Mouse (Mus musculus): ENCODE measurements at regions not wholly inside any gene's neighbourhood (a gene's known extent, or its start where the extent isn't known, plus 50 kb on each side); places are given as distances from the start of the nearest gene placed in this dataset.

DNA sequence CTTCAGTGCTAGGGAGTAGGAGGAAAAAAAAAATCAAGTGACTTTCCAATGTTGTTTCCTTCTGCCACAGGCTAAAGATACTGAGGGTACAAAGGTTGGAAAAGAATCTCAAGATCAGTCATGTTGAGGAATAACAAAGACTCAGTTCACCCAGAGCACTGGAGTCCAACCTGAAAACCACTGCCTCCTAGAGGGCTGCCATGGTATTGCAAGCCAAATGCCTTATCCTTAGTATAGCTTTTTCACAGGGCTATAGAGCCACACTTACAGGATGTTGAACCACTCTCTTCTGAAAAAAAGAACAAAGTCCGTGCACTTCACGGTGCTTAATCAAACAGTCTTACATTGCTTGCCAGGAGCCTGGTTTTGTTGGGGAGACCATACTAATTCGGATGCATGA, 139.9 kb upstream of the Srrm4 start:
- Histone ChIP-seq H3K27me3 (ENCODE audit: control insufficient read depth, insufficient read depth, insufficient read length) (no peaks in the 10 kb centered on the region), H3K79me2 (ENCODE audit: control insufficient read depth, insufficient read depth) (no peaks in the 10 kb centered on the region), H3ac (ENCODE audit: control insufficient read depth, insufficient read length) (no peak overlapping the region)

DNA sequence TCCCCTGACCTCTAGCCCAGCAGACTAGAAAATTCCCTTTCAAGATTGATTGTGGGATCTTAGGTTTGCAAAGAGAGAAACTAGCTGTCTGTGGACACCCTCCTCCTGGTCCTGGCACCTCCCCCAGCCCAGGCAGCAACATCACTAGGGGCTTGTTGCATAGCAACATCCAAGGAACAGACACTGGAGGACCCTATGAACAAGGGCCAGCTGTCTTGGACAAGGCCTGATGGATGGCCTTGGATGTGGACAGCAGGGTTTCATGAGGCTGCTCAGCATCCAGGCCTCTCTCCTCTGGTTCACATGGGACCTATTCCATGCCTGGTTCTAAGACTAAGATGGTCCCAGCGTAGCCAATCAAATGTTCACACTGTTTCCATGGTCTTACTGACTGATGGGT, 127.6 kb upstream of the Srrm4 start:
- Histone ChIP-seq H3K27me3 (ENCODE audit: control insufficient read depth, insufficient read depth, insufficient read length) (no peaks in the 10 kb centered on the region), H3ac (ENCODE audit: control insufficient read depth, insufficient read length) (no peak overlapping the region), H3K79me2 (ENCODE audit: control insufficient read depth, insufficient read depth) (no peaks in the 10 kb centered on the region), H3K36me3 (ENCODE audit: control insufficient read depth, insufficient read depth) (no peaks in the 10 kb centered on the region), H3K4me3 (no peak overlapping the region), H3K4me2 (ENCODE audit: low read depth) (no peak overlapping the region)
- TF ChIP-seq MYOG (IDR thresholded peaks at IDR 0.05; ENCODE audit: control insufficient read depth in 1 of 3, insufficient read depth in 1 of 3, insufficient read length in 2 of 3, low read depth in 2 of 3) (no peak), E2F4 (IDR thresholded peaks at IDR 0.05; ENCODE audit: insufficient read depth) (no peak), REST (IDR thresholded peaks at IDR 0.05; ENCODE audit: insufficient read depth, insufficient read length) (no peak), MAX (IDR thresholded peaks at IDR 0.05; ENCODE audit: low read depth) (no peak), MYOD1 (IDR thresholded peaks at IDR 0.05; ENCODE audit: control insufficient read depth in 1 of 3, insufficient read length in 2 of 3, low read depth in 2 of 3) (no peak), POLR2A (IDR thresholded peaks at IDR 0.05; ENCODE audit: insufficient read length, low read depth) (no peak), SRF (IDR thresholded peaks at IDR 0.05; ENCODE audit: control insufficient read depth, insufficient read length, low read depth) (no peak), CEBPB (IDR thresholded peaks at IDR 0.05; ENCODE audit: insufficient read depth, poor library complexity, severe bottlenecking) (no peak), TCF12 (IDR thresholded peaks at IDR 0.05; ENCODE audit: insufficient read depth, poor library complexity, severe bottlenecking) (no peak)

More for the DNA sequence above, 139.9 kb upstream of the Srrm4 start:
- H3K4me2 ChIP-seq (ENCODE audit: low read depth), result no peak overlapping the region
- no peak overlapping the region for H3K4me3 ChIP-seq
- no peaks in the 10 kb centered on the region for H3K36me3 ChIP-seq (ENCODE audit: control insufficient read depth, insufficient read depth)
- TF ChIP-seq TCF3 (IDR thresholded peaks at IDR 0.05; ENCODE audit: insufficient read length, low read depth) (no peak), MAX (IDR thresholded peaks at IDR 0.05; ENCODE audit: low read depth) (no peak), MYOD1 (IDR thresholded peaks at IDR 0.05; ENCODE audit: control insufficient read depth in 1 of 3, insufficient read length in 2 of 3, low read depth in 2 of 3) (no peak), POLR2AphosphoS2 (IDR thresholded peaks at IDR 0.05; ENCODE audit: insufficient read length, low read depth) (no peak), REST (IDR thresholded peaks at IDR 0.05; ENCODE audit: insufficient read depth, insufficient read length) (no peak), SRF (IDR thresholded peaks at IDR 0.05; ENCODE audit: control insufficient read depth, insufficient read length, low read depth) (no peak), MYOG (IDR thresholded peaks at IDR 0.05; ENCODE audit: control insufficient read depth in 1 of 3, insufficient read depth in 1 of 3, insufficient read length in 2 of 3, low read depth in 2 of 3) (no peak), E2F4 (IDR thresholded peaks at IDR 0.05; ENCODE audit: insufficient read depth) (no peak), USF1 (IDR thresholded peaks at IDR 0.05; ENCODE audit: low read depth) (no peak)

GRCm38 (mm10) chr5:116714256-116714655, 122.6 kb upstream of the Srrm4 start:
- TF ChIP-seq SRF (IDR thresholded peaks at IDR 0.05; ENCODE audit: control insufficient read depth, insufficient read length, low read depth) (no peak), REST (IDR thresholded peaks at IDR 0.05; ENCODE audit: insufficient read depth, insufficient read length) (peak; percentile 31)
- H3K79me2 ChIP-seq (ENCODE audit: control insufficient read depth, insufficient read depth), result no peaks in the 10 kb centered on the region
- H3K4me3 ChIP-seq, result no peak overlapping the region
- H3K4me2 ChIP-seq (ENCODE audit: low read depth), result no peak overlapping the region
- H3K27me3 ChIP-seq (ENCODE audit: control insufficient read depth, insufficient read depth, insufficient read length), result no peaks in the 10 kb centered on the region
- no peaks in the 10 kb centered on the region for H3K36me3 ChIP-seq (ENCODE audit: control insufficient read depth, insufficient read depth)
- no peak overlapping the region for H3ac ChIP-seq (ENCODE audit: control insufficient read depth, insufficient read length)

GRCm38 (mm10) chr5:116712056-116712455, 120.4 kb upstream of the Srrm4 start:
- Histone ChIP-seq H3K4me2 (ENCODE audit: low read depth) (no peak overlapping the region), H3ac (ENCODE audit: control insufficient read depth, insufficient read length) (no peak overlapping the region), H3K4me3 (no peak overlapping the region), H3K27me3 (ENCODE audit: control insufficient read depth, insufficient read depth, insufficient read length) (no peaks in the 10 kb centered on the region), H3K79me2 (ENCODE audit: control insufficient read depth, insufficient read depth) (no peaks in the 10 kb centered on the region), H3K36me3 (ENCODE audit: control insufficient read depth, insufficient read depth) (no peaks in the 10 kb centered on the region)
- TF ChIP-seq MYOG (IDR thresholded peaks at IDR 0.05; ENCODE audit: control insufficient read depth in 1 of 3, insufficient read depth in 1 of 3, insufficient read length in 2 of 3, low read depth in 2 of 3), result no peak
- no peak for TF ChIP-seq SRF (IDR thresholded peaks at IDR 0.05; ENCODE audit: control insufficient read depth, insufficient read length, low read depth)
- TF ChIP-seq TCF3 (IDR thresholded peaks at IDR 0.05; ENCODE audit: insufficient read length, low read depth), result no peak
- no peak for TF ChIP-seq USF1 (IDR thresholded peaks at IDR 0.05; ENCODE audit: low read depth)
- TF ChIP-seq POLR2A (IDR thresholded peaks at IDR 0.05; ENCODE audit: insufficient read length, low read depth), result no peak
- TF ChIP-seq MYOD1 (IDR thresholded peaks at IDR 0.05; ENCODE audit: control insufficient read depth in 1 of 3, insufficient read length in 2 of 3, low read depth in 2 of 3), result no peak
- no peak for TF ChIP-seq CEBPB (IDR thresholded peaks at IDR 0.05; ENCODE audit: insufficient read depth, poor library complexity, severe bottlenecking)
- no peak for TF ChIP-seq REST (IDR thresholded peaks at IDR 0.05; ENCODE audit: insufficient read depth, insufficient read length)
- TF ChIP-seq E2F4 (IDR thresholded peaks at IDR 0.05; ENCODE audit: insufficient read depth), result no peak
- TF ChIP-seq POLR2AphosphoS2 (IDR thresholded peaks at IDR 0.05; ENCODE audit: insufficient read length, low read depth), result no peak
- no peak for TF ChIP-seq MAX (IDR thresholded peaks at IDR 0.05; ENCODE audit: low read depth)
- TF ChIP-seq TCF12 (IDR thresholded peaks at IDR 0.05; ENCODE audit: insufficient read depth, poor library complexity, severe bottlenecking), result no peak

- Histone ChIP-seq H3K4me2 (ENCODE audit: low read depth) (no peak overlapping the region), H3ac (ENCODE audit: control insufficient read depth, insufficient read length) (no peak overlapping the region), H3K79me2 (ENCODE audit: control insufficient read depth, insufficient read depth) (no peaks in the 10 kb centered on the region), H3K27me3 (ENCODE audit: control insufficient read depth, insufficient read depth, insufficient read length) (no peaks in the 10 kb centered on the region), H3K4me3 (no peak overlapping the region), H3K36me3 (ENCODE audit: control insufficient read depth, insufficient read depth) (no peaks in the 10 kb centered on the region)
- TF ChIP-seq MYOG (IDR thresholded peaks at IDR 0.05; ENCODE audit: control insufficient read depth in 1 of 3, insufficient read depth in 1 of 3, insufficient read length in 2 of 3, low read depth in 2 of 3) (no peak), POLR2A (IDR thresholded peaks at IDR 0.05; ENCODE audit: insufficient read length, low read depth) (no peak), CEBPB (IDR thresholded peaks at IDR 0.05; ENCODE audit: insufficient read depth, poor library complexity, severe bottlenecking) (no peak), USF1 (IDR thresholded peaks at IDR 0.05; ENCODE audit: low read depth) (no peak), TCF3 (IDR thresholded peaks at IDR 0.05; ENCODE audit: insufficient read length, low read depth) (no peak), REST (IDR thresholded peaks at IDR 0.05; ENCODE audit: insufficient read depth, insufficient read length) (no peak), MYOD1 (IDR thresholded peaks at IDR 0.05; ENCODE audit: control insufficient read depth in 1 of 3, insufficient read length in 2 of 3, low read depth in 2 of 3) (no peak), POLR2AphosphoS2 (IDR thresholded peaks at IDR 0.05; ENCODE audit: insufficient read length, low read depth) (no peak), MAX (IDR thresholded peaks at IDR 0.05; ENCODE audit: low read depth) (no peak), SRF (IDR thresholded peaks at IDR 0.05; ENCODE audit: control insufficient read depth, insufficient read length, low read depth) (no peak), E2F4 (IDR thresholded peaks at IDR 0.05; ENCODE audit: insufficient read depth) (no peak), TCF12 (IDR thresholded peaks at IDR 0.05; ENCODE audit: insufficient read depth, poor library complexity, severe bottlenecking) (no peak)
Measured at GRCm38 (mm10) chr5:116708505-116708904, 116.9 kb upstream of the Srrm4 start.

Data from myocyte (in vitro differentiated cells).